Mouse (Mus musculus) forebrain, embryonic 14.5 days (tissue): ENCODE data around the gene Spcs2. TPM values are rescaled to one million over a fixed set of nuclear protein-coding genes. Genes with fewer than 3 reads are reported as not detected.

Experiments
- ATAC-seq: fragments of 200-750 bp; cut with Nextera tagmentation; 2 replicates; pipeline ENCODE4 v1.8.0; 2017; ENCODE audit warnings: mild to moderate bottlenecking, moderate library complexity
- DNase-seq: peaks from one replicate; pipeline ENCODE4 v3.0.0-alpha.2; 2015; ENCODE audit warnings: low spot score
- H3K27ac ChIP-seq: fragments of 300-500 bp; sonication (generic); 2 replicates; pipeline ENCODE4 v1.5.1; 2014; ENCODE audit warnings: low read depth, mild to moderate bottlenecking, control low read depth, low read length, moderate library complexity
- H3K27me3 ChIP-seq: fragments of 300-500 bp; sonication (generic); replicated peaks from 2 replicates; pipeline ENCODE4 v1.6.1; 2014; ENCODE audit warnings: low read length, control low read depth, mixed read lengths; ENCODE audit not compliant: control insufficient read depth, insufficient read depth
- H3K36me3 ChIP-seq: fragments of 300-500 bp; sonication (generic); 2 replicates; pipeline ENCODE4 v1.6.1; 2014; ENCODE audit warnings: low read length, control low read depth; ENCODE audit not compliant: control insufficient read depth, insufficient read depth
- H3K4me1 ChIP-seq: fragments of 300-500 bp; sonication (generic); 2 replicates; pipeline ENCODE4 v1.6.1; 2014; ENCODE audit warnings: antibody characterized with exemption, low read length, control low read depth; ENCODE audit not compliant: control insufficient read depth, insufficient read depth
- H3K4me2 ChIP-seq: fragments of 300-500 bp; sonication (generic); 2 replicates; pipeline ENCODE4 v1.6.1; 2014; ENCODE audit warnings: mild to moderate bottlenecking, control low read depth, low read length
- H3K4me3 ChIP-seq: fragments of 300-500 bp; sonication (generic); 2 replicates; pipeline ENCODE4 v1.5.1; 2014; ENCODE audit warnings: low read depth, low read length, control low read depth
- H3K9ac ChIP-seq: fragments of 300-500 bp; sonication (generic); 2 replicates; pipeline ENCODE4 v1.6.1; 2014; ENCODE audit warnings: mild to moderate bottlenecking, low read length, control low read depth, moderate library complexity
- H3K9me3 ChIP-seq: fragments of 300-500 bp; sonication (generic); replicated peaks from 2 replicates; pipeline ENCODE4 v1.6.1; 2016; ENCODE audit warnings: low read length, control low read depth, mixed read lengths; ENCODE audit not compliant: control insufficient read depth
- WGBS: fragments of 180-500 bp; shearing (Covaris S2); extraction: QIAGEN DNeasy Blood & Tissue Kit; methylation state at CpG from one replicate; pipeline ENCODE4 v1.1.7; 2014; 5-methylcytosine and 5-hydroxymethylcytosine counted together
- polyA plus RNA-seq: library from polyadenylated mRNA; unstranded; fragments of >200 nt; fragmentation: Nextera tagmentation; extraction: Ambion mirVana; gene quantifications from 2 replicates; pipeline ENCODE4 v1.2.1, GENCODE M21; 2014

Spcs2 gene
- polyA plus RNA-seq, 1 experiment from 2014 or later: 282 TPM

DNA sequence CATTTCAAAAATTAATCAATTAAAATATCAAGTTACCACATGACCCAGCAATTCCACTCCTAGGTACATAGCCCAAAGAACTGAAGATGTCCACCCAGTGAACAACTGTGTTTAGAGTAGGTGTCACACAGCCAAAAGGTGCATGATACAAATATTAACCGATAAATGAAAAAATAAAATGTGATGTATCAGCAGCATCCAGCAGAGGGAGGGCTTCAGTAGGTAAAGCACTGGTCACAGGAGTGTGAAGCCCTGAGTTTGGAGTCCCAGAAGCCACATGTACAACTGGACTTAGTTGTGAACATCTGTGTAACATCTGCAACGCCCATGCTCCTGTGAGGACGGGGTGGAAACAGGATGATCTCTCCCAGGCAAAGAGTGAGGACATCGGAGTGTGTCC is 9.0 kb downstream of the Spcs2 start:
- Histone ChIP-seq H3K9me3 (no peaks in the 10 kb centered on the region), H3K27me3 (no peaks in the 10 kb centered on the region), H3K4me3 (no peak overlapping the region), H3K9ac (no peak overlapping the region), H3K27ac (no peak overlapping the region), H3K4me1 (peaks cover 7% of the 10 kb centered on the region), H3K36me3 (peaks cover 27% of the 10 kb centered on the region), H3K4me2 (no peak overlapping the region)
- ATAC-seq: no peak
- WGBS: 94% methylated on average over 4 of the region's 4 CpGs
- no peak for DNase-seq

DNA sequence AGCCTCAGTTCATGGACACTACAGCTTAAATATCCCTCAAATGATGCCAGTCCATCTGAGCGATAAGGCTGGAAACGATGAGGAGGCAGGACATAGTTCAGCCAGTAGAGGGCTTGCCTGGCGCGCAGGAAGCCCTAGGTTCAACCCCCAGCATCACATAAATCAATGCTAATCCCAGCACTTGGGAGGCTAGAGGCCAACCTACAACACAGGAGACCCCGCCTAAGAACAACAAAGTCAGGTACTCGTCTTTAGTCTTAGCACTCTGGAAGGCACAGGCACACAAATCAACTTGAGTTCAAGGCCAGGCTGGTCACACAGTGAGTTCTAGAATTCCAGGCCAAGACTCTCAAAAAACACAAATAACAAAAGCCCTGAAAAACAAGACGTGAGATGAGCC is 9.9 kb downstream of the Spcs2 start:
- Histone ChIP-seq H3K27me3 (no peaks in the 10 kb centered on the region), H3K36me3 (peaks cover 29% of the 10 kb centered on the region), H3K27ac (no peak overlapping the region), H3K9me3 (no peaks in the 10 kb centered on the region), H3K4me2 (no peak overlapping the region), H3K4me1 (peaks cover 7% of the 10 kb centered on the region), H3K4me3 (no peak overlapping the region), H3K9ac (no peak overlapping the region)
- 88% methylated on average over 7 of the region's 7 CpGs for WGBS
- DNase-seq: no peak
- no peak for ATAC-seq

- Histone ChIP-seq H3K9me3 (no peaks in the 10 kb centered on the region), H3K36me3 (peaks cover 41% of the 10 kb centered on the region), H3K4me1 (no peaks in the 10 kb centered on the region), H3K27me3 (no peaks in the 10 kb centered on the region), H3K27ac (no peak overlapping the region), H3K9ac (no peak overlapping the region), H3K4me2 (no peak overlapping the region), H3K4me3 (no peak overlapping the region)
- WGBS: 90% methylated on average over 6 of the region's 6 CpGs
- ATAC-seq: no peak
- no peak for DNase-seq
Observed at GRCm38 (mm10) chr7:99851618-99852017, 11.6 kb downstream of the Spcs2 start.

DNA sequence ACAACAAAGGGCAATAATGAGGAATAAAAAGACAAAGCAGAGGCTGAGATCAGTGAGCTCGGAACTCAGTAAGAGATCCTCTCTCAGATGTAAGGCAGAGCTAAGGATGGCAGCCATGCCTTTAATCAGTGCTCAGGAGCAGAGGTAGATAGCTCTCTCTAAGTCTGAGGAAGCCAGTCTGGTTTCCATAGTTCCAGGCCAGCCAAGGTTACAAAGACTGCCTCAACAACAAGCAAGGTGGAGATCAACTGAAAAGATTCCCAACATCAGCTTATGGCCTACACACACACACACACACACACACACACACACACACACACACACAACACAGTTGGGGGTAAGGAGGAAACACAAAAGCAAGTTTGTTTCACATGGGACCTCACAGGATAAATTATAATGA is 12.1 kb downstream of the Spcs2 start:
- DNase-seq (no peak), ATAC-seq (no peak)
- Histone ChIP-seq H3K4me2 (no peak overlapping the region), H3K27me3 (no peaks in the 10 kb centered on the region), H3K36me3 (peaks cover 41% of the 10 kb centered on the region), H3K4me1 (no peaks in the 10 kb centered on the region), H3K27ac (no peak overlapping the region), H3K9ac (no peak overlapping the region), H3K9me3 (no peaks in the 10 kb centered on the region), H3K4me3 (no peak overlapping the region)
- WGBS: 40% methylated on average over 1 of the region's 1 CpGs

DNA sequence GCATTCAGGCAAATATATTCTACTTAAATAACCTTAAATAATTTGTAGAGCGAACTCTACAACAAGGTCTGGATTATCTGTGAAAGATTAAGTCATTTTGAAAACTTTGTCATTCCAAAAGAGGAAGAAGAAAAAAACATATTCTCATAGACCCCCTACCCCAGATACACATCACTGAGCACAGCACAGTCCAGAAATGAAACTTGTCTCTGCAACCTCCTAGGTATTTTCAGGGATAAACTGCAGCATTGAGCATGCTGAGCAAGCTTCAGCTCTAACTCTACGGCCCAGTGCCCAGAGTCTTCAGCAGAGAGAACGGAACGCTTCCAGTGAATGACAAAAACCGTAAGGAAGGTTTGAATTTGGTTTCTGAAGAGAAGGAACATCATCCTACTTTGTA is 12.7 kb downstream of the Spcs2 start:
- Histone ChIP-seq H3K4me3 (no peak overlapping the region), H3K4me1 (no peaks in the 10 kb centered on the region), H3K27ac (no peak overlapping the region), H3K9ac (no peak overlapping the region), H3K36me3 (peaks cover 44% of the 10 kb centered on the region), H3K9me3 (no peaks in the 10 kb centered on the region), H3K27me3 (no peaks in the 10 kb centered on the region), H3K4me2 (no peak overlapping the region)
- DNase-seq (no peak), ATAC-seq (no peak)
- WGBS: 90% methylated on average over 5 of the region's 5 CpGs

- H3K4me2 ChIP-seq: no peak overlapping the region
- no peak overlapping the region for H3K27ac ChIP-seq
- no peak for DNase-seq
- H3K27me3 ChIP-seq: no peaks in the 10 kb centered on the region
- no peaks in the 10 kb centered on the region for H3K4me1 ChIP-seq
- 96% methylated on average over 8 of the region's 8 CpGs for WGBS
- H3K4me3 ChIP-seq: no peak overlapping the region
- no peak for ATAC-seq
- peaks cover 63% of the 10 kb centered on the region for H3K36me3 ChIP-seq
- H3K9me3 ChIP-seq: no peaks in the 10 kb centered on the region
- H3K9ac ChIP-seq: no peak overlapping the region
Observed at GRCm38 (mm10) chr7:99845533-99846236, 17.6 kb downstream of the Spcs2 start.

DNA sequence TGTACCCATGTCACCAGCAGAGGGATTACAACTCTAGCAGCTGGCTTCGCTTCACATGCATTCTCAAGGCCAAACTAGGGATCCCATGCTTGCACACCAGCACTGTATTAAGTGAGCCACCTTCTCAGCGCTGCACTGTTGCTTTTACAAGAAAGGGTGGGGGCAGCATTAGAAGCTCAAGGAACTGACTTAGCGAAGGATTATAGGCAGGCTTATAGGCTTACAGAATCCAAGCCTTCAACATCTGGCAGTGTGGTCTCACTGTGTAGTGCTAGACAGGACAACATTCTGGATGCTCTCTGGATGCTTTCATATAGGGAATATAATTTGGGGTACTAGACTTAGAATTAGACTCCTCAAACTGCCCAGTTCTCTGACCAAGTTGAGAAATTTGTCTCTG is 25.0 kb downstream of the Spcs2 start:
- ATAC-seq (no peak), DNase-seq (no peak)
- Histone ChIP-seq H3K36me3 (peaks cover 61% of the 10 kb centered on the region), H3K9me3 (no peaks in the 10 kb centered on the region), H3K27ac (no peak overlapping the region), H3K9ac (no peak overlapping the region), H3K4me3 (no peak overlapping the region), H3K4me1 (no peaks in the 10 kb centered on the region), H3K4me2 (no peak overlapping the region), H3K27me3 (no peaks in the 10 kb centered on the region)
- WGBS: 93% methylated on average over 3 of the region's 3 CpGs

GRCm38 (mm10) chr7:99837358-99838071 is 25.7 kb downstream of the Spcs2 start:
- H3K4me1 ChIP-seq: no peaks in the 10 kb centered on the region
- ATAC-seq (no peak), DNase-seq (no peak)
- H3K9ac ChIP-seq: no peak overlapping the region
- peaks cover 54% of the 10 kb centered on the region for H3K36me3 ChIP-seq
- H3K27ac ChIP-seq: no peak overlapping the region
- H3K27me3 ChIP-seq: no peaks in the 10 kb centered on the region
- WGBS: 89% methylated on average over 6 of the region's 6 CpGs
- no peak overlapping the region for H3K4me3 ChIP-seq
- H3K9me3 ChIP-seq: no peaks in the 10 kb centered on the region
- H3K4me2 ChIP-seq: no peak overlapping the region

- no peak overlapping the region for H3K4me2 ChIP-seq
- H3K4me3 ChIP-seq: no peak overlapping the region
- 43% methylated on average over 4 of the region's 4 CpGs for WGBS
- H3K4me1 ChIP-seq: no peaks in the 10 kb centered on the region
- ATAC-seq (no peak), DNase-seq (peak; percentile 21)
- H3K27me3 ChIP-seq: no peaks in the 10 kb centered on the region
- no peak overlapping the region for H3K9ac ChIP-seq
- H3K36me3 ChIP-seq: peaks cover 47% of the 10 kb centered on the region
- no peaks in the 10 kb centered on the region for H3K9me3 ChIP-seq
- no peak overlapping the region for H3K27ac ChIP-seq
Observed at GRCm38 (mm10) chr7:99836781-99837180, 26.5 kb downstream of the Spcs2 start.
